Mouse (Mus musculus) 416B (cell line): Measurements from ENCODE around the gene Lrrfip1.

Source experiments
- DNase-seq: peaks from one replicate; pipeline ENCODE4 v3.0.0; 2011; ENCODE audit warnings: low read depth

Gene Lrrfip1

GRCm38 (mm10) chr1:91144813-91145212 is 146.3 kb downstream of the Lrrfip1 start, which contains the start of gene Rbm44:
TSS of gene Rbm44 (plus strand) at chr1:91145089.
- no peak for DNase-seq

- peak; percentile 21 for DNase-seq
These were observed 153.0 kb downstream of the Lrrfip1 start for GRCm38 (mm10) chr1:91151509-91151908.

- DNase-seq = no peak
These were observed 168.3 kb downstream of the Lrrfip1 start for GRCm38 (mm10) chr1:91166798-91167197.

- DNase-seq = no peak
These were observed 170.6 kb downstream of the Lrrfip1 start for GRCm38 (mm10) chr1:91169157-91169556.

DNA sequence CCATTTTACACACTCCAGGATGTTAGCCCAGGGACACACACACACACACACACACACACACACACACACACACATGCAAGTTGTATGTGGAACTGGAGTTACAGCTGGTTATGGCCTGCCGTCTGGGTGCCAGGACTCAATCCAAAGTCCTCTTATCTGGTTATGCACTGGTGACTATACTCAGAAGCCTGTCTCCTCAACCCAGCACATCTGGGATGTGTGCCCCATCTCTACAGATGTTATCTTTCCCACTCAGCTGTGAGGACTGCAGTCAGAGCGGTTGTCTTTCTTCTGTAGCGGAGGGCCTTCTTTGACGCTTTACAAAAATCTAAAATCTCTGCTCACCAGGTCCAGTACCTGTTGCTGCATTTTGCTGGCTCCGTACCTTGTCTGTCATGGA is 176.3 kb downstream of the Lrrfip1 start:
- DNase-seq = no peak

GRCm38 (mm10) chr1:91176026-91176425 is 177.5 kb downstream of the Lrrfip1 start:
- no peak for DNase-seq

GRCm38 (mm10) chr1:91176871-91177270 is 178.3 kb downstream of the Lrrfip1 start:
- DNase-seq = no peak
